Mouse (Mus musculus) gonadal fat pad, adult 2 months (tissue): ENCODE measurements around the gene Crygc. TPM values are rescaled to one million over a fixed set of nuclear protein-coding genes. Genes with fewer than 3 reads are reported as not detected.
"Not testable (repeated sequence)": the region's sequence is repeated elsewhere in the genome, so short reads cannot be mapped to it uniquely, and the experiment has no call there.

Source experiments
- DNase-seq: peaks from one replicate; pipeline ENCODE4 v3.0.0-alpha.2; 2012; ENCODE audit warnings: low read depth
- polyA plus RNA-seq: library from polyadenylated mRNA; depleted of rRNA; stranded (reverse); fragments of >200 nt; gene quantifications from 2 replicates; pipeline ENCODE4 v1.2.3, GENCODE M21; 2012; rRNA removed

The Crygc gene
- polyA plus RNA-seq, 1 experiment: 62.2 TPM

DNA sequence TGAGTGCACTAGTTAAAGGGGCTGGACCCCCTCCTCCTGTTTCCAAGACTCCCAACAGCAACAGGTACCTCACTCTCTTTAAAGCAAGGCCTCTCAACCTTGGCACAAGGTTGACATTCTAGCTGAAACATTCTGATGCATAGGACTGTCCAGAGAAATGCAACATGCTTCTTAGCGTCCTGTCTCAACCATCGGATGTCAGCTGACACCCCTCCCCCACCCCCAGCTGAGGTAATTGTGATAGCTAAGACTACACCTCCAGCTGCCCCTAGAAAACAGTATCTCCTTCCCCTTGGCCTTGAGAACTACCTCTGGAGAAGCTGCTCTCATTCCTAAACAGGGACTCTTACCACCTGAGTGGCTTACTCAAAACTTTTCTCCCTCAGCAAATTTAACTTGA lies 21.3 kb downstream of the Crygc start:
- DNase-seq: no peak

DNA sequence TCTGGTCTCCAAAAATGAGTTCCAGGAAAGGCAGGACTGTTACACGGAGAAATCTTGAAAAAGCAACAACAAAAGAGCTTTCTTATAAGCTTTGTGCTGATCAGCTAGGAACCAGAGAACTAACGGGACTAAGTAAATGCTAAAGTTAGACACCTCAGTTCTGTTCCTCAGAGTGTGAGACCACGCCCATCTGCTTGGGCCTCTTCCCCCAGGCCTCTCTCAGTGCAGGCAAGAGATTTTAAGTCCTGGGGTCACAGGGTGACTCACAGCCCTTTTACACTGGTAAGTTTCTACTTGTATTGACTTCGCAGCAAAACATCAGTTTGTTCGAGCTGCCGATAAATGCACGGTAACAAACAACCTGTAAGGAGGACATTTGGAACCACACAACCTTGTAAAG lies 21.8 kb downstream of the Crygc start:
- DNase-seq: no peak

DNA sequence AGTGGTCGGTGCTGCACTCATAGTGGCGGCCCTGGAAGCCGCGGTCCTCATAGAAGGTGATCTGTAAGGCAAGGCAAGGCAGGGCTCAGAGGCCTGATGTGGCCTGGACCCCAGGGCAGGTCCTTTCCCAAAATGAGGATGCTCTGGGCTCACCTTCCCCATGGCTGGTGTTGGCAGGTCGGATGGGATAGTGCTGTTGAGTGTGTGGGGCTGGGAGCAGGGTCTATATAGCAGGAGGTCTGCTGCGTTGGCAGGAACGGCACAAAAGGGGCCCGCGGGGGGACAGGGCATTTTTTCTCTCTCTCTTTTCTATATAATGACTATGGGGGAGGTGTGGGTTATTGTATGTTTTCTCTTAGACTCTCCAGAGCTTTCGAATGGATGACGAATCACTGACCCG lies 22.5 kb downstream of the Crygc start, which contains the start of gene Cryge:
Gene Cryge (minus strand): TSS at position 198 of the 400 bp plus-strand sequence.
- DNase-seq: not testable (repeated sequence)

DNA sequence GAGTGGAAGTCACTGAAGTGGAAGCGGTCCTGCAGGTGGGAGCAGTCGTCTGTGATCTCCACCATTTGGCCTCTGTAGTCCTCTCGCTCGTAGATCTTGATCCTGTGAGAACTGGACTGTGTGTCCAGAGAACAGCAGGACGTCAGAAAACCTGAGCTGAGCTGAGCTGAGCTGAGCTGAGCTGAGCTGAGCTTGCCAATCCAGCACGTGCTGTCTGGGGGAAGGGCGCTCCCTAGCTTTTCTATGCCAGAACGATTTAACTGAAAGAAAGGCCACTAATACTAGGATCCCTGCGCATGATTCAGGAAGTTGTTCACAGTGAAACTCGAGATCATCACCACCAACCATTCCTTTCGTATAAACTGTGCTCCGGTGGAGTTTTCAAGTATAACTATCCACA lies 24.7 kb downstream of the Crygc start:
- DNase-seq: no peak

DNA sequence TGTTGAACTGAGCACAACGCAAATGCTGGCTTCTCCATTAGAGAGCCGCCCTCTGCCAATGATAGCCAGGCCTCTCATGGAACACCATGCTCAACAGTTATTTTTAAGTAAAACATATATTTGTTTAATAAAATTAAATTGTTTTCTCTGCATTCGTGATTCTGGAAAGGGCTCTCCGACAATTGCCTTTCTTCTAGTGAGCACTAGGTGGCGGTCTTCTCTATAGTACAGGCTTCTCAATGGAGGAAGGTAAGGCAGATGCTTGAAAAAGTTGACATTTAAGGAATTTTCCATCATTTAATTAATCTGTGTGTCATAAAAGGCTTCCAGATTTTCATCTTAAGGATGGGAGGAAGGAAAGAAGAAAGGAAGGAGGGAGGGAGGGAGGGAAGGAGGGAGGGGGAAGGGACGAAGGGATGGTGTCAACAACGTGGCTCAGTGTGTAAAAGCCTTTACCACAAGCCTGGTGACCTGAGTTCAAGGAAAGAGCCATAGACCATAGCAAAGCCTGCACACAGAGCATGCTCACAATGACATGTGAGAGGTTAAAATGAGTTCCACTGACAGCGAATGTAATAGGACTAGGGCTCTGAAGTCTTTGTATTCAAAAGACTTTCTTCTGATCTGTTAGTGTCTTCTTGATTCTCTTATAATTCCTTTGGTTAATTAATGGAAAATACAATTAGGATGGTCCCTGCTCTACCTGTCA lies 26.9 kb downstream of the Crygc start:
- DNase-seq: no peak

DNA sequence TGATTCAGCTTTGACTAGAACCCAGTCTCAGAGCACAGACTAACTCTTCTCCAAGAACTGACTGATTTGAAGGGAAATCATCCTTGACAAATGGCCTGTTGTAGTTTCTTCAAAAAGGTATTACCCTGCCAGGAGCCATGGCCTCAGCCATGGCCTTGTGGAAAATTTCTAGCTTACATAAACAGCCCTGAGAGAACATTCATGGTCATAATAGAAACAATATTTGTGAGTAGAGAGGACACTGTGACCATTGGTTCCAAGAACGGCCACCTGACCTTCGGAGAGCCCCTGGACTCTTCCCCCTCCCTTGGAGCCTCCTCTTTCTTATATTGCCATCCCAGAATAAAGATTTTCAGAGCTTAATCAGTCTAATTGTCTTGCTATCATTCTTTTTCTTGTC lies 30.1 kb downstream of the Crygc start:
- no peak for DNase-seq

DNA sequence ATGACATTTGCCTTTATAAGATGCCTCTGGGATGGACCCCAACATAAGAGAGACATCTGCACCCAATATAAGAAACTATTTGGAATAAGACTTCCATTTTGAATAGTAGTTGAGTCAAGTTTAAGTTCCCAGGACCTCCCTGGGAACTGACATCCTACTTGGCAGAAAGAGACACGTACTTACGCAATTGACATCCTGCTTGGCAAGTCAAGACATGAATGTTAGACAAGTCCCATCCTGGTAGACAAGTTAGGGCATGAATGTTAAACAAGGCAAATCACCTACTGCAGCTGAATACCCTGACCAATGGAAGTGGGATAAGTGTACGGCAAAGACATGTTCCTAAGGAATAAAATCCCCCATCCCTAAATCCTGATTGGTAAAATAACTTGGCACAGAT lies 31.7 kb downstream of the Crygc start:
- DNase-seq: peak; percentile 17

DNA sequence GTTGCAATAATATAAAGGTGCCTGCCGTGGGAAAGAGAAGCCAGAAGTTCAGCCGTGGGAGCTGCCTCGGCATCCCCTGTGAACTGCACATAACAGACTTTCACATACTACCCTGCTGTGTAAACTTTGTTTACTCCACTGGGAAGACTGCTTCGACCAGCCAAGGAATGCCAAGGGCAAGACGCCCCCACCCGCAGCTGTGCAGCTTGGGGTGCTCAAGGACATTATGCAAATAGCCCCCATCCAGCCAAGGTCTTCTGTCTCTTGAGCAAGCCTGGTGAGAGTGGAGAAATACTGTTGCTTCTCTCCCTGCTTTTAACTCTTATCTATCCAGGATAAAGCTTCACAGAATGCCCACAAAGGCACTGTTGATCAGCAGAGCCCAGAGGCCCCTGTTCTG lies 32.7 kb downstream of the Crygc start:
- no peak for DNase-seq

DNA sequence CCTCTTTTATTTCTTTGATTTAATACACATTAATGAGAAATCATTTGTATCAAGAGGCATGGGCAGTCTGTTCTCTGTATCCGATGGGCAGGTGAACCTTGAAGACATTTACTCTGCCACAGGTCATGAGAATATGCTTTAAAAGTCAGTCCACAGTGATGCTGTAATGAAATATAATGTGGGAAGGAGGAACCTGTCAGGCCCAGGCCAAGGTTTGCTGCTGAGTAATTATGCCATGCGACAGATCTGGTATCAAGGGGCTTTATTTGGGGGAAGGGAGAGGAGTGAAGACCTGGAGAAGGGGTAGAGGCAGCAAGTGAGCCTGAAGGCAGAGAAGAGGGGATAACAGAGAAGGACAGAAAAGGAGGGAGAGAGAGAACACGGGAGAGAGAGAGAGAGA lies 33.8 kb downstream of the Crygc start:
- DNase-seq: no peak

DNA sequence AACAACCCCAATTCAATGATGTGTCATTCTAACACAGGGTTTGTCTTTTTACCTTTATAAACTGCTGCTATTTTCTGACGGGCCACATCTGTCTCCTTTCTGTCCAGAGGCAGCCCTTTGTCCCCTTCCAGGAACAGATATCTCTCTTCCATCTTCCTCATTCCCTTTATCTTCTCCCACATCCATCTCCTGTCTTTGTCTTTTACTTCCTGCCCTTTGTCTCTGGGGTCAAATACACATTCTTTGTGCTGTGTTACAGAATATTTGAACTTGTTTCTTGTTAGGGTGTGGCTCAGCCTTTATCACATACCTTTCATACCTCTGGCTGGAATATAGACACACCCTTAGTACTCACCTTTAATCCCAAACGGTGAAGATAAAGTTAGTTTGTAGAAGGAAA lies 35.9 kb downstream of the Crygc start:
- no peak for DNase-seq

DNA sequence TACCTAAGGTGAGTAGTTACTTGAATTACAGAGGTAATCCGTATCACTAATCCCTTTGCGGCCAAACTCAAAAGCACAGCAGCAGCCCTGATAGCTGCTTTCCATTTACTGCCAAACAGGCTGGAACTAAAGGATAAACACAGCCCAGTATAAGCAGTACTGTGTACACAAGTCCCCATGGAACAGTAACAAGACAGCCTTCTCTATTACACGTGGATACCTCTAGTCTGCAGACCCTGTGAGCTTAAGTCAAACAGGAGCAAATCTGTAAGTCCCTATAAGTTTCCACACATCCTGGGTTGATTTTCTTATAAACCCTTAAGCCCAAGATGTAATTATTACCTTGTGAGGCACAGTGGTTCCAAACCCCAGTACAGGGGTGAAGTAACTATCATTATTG lies 38.0 kb downstream of the Crygc start:
- no peak for DNase-seq

DNA sequence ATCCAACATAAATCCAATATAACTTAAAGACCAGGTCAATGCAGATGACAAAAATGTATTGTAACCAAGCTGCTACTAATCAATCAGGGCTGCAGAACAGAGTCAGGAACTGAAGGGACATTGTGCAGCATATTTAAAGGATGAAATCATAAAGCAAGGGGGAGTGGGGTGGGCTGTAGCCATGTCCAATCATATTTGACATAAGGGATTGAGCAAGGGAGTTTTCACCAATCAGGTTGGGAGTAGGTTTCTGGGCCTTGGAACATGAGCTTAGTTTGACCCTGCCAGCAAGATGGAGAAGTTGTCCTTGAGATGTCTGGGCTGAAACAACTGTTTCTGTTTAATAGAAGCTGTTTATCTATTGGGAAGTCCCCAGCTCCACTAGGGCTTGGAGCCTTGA lies 40.8 kb downstream of the Crygc start, which contains the start of gene Akr1cl:
Gene Akr1cl (minus strand): TSS at position 119 of the 400 bp plus-strand sequence.
- no peak for DNase-seq

DNA sequence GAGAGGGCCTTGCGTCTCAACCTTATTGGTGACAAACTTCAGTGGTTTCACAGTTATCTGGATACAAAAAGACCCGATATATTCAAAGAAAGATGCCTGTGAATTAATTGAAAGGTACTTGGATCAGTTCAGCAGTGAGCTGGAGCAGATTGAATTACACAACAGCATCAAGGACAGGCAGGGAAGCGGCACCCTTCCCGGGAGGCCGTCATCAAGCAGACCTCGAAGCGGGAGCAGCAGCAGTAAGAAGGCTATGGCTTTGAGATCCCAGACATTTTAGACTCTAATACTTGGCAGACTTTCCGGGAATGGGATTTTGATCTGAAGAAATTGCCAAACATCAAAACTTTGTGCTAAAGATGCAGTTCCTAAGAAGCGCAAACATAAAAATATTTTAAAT lies 45.3 kb downstream of the Crygc start:
- no peak for DNase-seq

Other genes with a start within 250 kb of the Crygc start
- gene Plekhm3, start 116.9 kb downstream of the Crygc start, polyA plus RNA-seq: 5.1 and 5.5 TPM in 2 replicates
- gene Akr1cl, start 40.9 kb downstream of the Crygc start, polyA plus RNA-seq: 1.1 and 1.2 TPM in 2 replicates
- 0.45 TPM in 1 of 2 replicates, not detected in the other for gene Cryge, start 22.5 kb downstream of the Crygc start, polyA plus RNA-seq
- 0.38 TPM in 1 of 2 replicates, not detected in the other for gene Crygd, start 10.2 kb downstream of the Crygc start, polyA plus RNA-seq
- gene Crygb, start 8.6 kb upstream of the Crygc start, polyA plus RNA-seq: not detected in 2 replicates
- not detected in 2 replicates for gene Cryga, start 29.7 kb upstream of the Crygc start, polyA plus RNA-seq
- gene Gm28845, start 45.9 kb upstream of the Crygc start, polyA plus RNA-seq: not detected in 2 replicates
- 0.23 TPM in 1 of 2 replicates, not detected in the other for gene D630023F18Rik, start 49.5 kb upstream of the Crygc start, polyA plus RNA-seq
- 63.7 and 86.8 TPM in 2 replicates for gene Idh1, start 112.8 kb upstream of the Crygc start, polyA plus RNA-seq
- gene Pikfyve, start 113.0 kb upstream of the Crygc start, polyA plus RNA-seq: 8.8 and 9.1 TPM in 2 replicates
- 0.05 TPM in 2 replicates for gene Pth2r, start 208.4 kb upstream of the Crygc start, polyA plus RNA-seq